Mouse (Mus musculus): Measurements from ENCODE around the gene Serf2.
"Not testable (repeated sequence)": the region's sequence is repeated elsewhere in the genome, so short reads cannot be mapped to it uniquely, and the experiment has no call there.

The Serf2 gene

GRCm38 (mm10) chr2:121448136-121448535 is 859 bp upstream of the Serf2 start:
- peak; percentile 58 for DNase-seq

GRCm38 (mm10) chr2:121449545-121450011 is 583 bp downstream of the Serf2 start:
- DNase-seq: peak; percentile 30

GRCm38 (mm10) chr2:121450093-121450492 is 1.1 kb downstream of the Serf2 start:
- DNase-seq: peak; percentile 26

GRCm38 (mm10) chr2:121452361-121452760 is 3.4 kb downstream of the Serf2 start:
- DNase-seq: no peak

DNA sequence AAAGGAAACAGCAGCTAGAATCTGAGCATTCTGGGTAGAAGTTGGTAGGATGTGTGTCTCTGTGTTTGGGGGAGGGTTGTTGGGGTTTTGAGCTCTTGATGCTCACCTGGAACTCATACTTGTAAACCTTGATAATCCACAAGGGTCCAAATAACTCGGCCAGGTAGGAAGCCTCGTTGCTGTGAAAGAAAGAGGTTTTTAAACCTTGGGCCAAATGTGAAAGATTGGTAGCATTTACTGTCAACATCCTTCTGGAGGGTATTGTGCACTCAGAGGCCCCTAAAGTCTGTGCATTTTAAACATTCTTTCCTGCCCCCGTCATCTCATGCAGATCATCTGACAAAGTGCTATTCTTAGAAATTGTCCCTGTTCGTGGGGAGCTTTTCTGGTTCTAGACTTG is 4.0 kb downstream of the Serf2 start, which contains the start of gene Hypk:
Hypk (plus strand) TSS at position 301 of the 400 bp plus-strand sequence.
- DNase-seq: no peak

GRCm38 (mm10) chr2:121453917-121454316 is 4.9 kb downstream of the Serf2 start:
- DNase-seq: no peak

GRCm38 (mm10) chr2:121455534-121455933 is 6.5 kb downstream of the Serf2 start:
- DNase-seq: no peak

GRCm38 (mm10) chr2:121456692-121457642 is 8.0 kb downstream of the Serf2 start, which contains the start of gene Serinc4:
Gene Serinc4, minus strand, starts transcription at chr2:121456781.
- DNase-seq: peak; percentile 82

GRCm38 (mm10) chr2:121460071-121460470 is 11.1 kb downstream of the Serf2 start:
- DNase-seq: no peak

DNA sequence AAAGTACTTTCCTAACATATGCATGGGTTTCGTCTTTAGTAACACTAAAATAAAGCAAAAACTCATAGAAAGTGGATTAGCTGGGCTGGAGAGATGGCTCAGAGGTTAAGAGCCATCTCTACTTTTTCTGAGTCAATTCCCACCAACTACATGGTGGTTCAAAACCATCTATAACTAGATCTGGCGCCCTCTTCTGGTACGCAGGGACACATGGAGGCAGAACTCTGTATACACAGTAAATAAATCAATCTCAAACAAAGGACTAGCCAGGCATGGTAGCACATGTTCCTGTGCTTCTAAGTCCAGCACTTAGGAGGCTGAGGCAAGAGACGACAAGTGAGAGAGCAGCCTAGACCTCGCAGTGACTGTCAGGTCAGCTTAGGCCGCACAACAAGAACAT is 20.0 kb downstream of the Serf2 start:
- not testable (repeated sequence) for DNase-seq

DNA sequence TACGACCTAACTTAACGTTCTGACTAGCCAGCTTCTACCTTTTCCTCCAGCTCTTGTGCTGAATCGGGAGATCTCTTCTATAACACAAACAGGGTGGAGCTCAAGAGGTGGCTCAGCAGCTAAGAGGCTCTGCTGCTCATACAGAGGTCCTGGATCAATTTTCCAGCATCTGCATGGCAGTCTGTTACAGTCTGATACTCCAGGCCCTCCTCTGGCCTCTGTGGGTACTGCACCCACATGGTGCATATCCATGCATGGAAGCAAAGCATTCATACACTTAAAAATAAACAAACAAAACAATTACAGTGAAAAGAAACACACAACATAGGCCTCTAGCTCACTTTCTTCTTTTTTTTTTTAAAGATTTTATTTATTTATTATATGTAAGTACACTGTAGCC is 23.8 kb downstream of the Serf2 start:
- DNase-seq: not testable (repeated sequence)

GRCm38 (mm10) chr2:121473301-121474179 is 24.5 kb downstream of the Serf2 start, which contains the start of gene Mfap1b:
Gene Mfap1b, minus strand, starts transcription at chr2:121474067.
- DNase-seq: peak; percentile 79

DNA sequence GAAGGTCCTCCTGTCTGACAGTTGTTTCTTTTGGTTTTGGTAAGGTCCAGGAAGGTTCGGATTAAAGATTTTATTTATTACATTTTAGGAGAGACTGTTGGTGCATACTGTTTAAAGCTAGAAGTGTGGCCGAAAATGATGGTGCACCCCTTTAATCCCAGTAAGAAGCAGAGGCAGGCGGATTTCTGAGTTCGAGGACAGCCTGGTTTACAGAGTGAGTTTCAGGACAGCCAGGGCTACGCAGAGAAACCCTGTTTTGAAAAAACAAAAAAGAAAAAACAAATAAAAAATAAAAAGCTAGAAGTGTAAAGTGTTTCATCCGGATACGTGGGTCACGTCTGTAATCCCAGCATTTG is 25.2 kb downstream of the Serf2 start:
- peak; percentile 14 for DNase-seq

DNA sequence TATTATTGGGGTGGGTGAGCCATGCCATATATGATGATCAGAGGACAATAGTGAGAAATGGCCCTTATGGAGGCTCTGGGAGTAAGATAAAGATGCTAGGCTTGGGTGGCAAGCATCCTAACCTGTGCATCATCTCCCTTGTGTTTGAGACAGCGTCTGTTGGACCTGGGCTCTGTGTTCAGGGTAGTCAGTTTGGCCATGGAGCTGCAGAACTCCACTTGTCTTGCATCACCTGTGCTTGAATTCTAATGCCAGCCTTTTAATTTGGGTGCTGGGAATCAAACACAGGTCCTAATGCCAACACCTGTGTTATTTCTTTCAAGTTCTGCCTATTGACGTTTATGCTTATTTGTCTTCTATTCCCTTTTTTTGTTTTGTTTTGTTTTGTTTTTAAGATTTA is 26.3 kb downstream of the Serf2 start:
- DNase-seq: not testable (repeated sequence)

DNA sequence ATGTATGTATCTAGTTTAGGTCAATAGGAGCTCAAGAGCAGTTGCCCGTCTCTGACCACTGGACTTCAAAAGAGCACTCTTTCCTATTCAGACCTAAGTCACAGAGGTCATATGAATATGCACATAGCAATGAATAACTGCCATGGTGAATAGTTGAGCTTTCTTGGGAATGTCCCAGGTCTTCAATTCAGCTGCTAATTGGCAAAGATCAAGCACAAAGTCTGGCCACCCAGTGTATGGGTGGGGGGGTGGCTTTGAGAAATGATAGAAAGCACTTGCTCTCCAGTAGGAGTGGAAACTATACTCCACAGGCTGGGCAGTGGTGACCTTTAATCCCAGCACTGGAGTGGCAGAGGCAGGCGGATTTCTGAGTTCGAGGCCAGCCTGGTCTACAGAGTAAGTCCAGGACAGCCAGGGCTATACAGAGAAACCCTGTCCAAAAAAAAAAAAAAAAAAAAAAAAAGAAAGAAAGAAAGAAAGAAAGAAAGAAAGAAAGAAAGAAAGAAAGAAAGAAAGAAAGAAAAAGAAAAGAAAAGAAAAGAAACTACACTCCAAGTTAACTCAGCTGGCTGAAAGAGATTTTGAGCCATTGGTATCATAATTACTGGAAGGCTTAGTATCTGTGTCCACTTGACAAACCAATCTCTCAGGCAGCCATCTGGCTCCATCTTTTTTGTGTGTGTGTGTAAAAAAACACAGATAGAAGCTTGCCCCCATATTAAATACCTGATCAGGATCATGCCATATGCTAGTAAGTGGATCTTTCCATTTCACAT is 28.7 kb downstream of the Serf2 start:
- no peak for DNase-seq

- peak; percentile 14 for DNase-seq
Measured at GRCm38 (mm10) chr2:121480498-121480897, 31.5 kb downstream of the Serf2 start.

DNA sequence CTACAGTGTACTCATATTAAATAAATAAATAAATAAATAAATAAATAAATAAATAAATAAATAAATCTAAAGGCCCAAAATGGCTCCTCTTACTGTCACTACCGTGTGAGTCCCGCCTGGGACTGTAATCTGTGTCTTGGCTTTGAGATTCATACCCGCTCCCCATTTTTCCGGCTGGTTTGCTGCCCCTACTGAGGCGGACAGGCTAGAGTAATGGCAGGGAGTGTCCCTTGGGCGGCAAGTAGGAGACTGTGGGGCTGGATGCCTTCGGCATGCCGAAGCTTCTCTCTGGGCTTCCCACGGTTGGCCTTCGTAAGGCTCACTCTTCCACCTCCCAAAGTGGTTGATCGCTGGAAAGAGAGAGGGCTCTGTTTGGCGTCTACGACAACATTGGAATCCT is 31.9 kb downstream of the Serf2 start:
- not testable (repeated sequence) for DNase-seq

- no peak for DNase-seq
Measured at GRCm38 (mm10) chr2:121483576-121483975, 34.6 kb downstream of the Serf2 start.

DNA sequence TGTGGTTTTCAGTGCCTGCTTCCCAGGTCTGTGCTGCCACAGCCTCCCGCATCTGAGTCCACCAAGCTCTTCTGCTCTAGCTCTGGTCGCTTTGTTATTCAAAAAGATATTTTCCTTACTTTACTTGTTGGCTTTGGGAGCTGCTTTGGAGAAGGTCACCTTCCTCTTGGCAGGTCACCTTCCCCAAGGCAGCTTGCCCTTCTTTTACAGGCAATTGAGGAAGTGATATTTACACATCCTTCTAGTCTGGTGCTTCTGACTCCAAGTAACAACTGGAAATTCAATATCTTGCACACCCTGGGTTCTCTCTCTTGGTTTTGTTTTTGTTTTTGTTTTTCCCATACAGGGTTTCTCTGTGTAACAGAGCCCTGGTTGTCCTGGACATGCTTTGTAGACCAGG is 35.4 kb downstream of the Serf2 start:
- not testable (repeated sequence) for DNase-seq

DNA sequence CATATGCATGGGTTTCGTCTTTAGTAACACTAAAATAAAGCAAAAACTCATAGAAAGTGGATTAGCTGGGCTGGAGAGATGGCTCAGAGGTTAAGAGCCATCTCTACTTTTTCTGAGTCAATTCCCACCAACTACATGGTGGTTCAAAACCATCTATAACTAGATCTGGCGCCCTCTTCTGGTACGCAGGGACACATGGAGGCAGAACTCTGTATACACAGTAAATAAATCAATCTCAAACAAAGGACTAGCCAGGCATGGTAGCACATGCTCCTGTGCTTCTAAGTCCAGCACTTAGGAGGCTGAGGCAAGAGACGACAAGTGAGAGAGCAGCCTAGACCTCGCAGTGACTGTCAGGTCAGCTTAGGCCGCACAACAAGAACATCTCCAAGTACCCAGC is 52.6 kb downstream of the Serf2 start:
- not testable (repeated sequence) for DNase-seq

GRCm38 (mm10) chr2:121505942-121506882 is 57.2 kb downstream of the Serf2 start, which contains the start of the genes Mfap1a and Wdr76:
Gene Mfap1a, minus strand, starts transcription at chr2:121506665.
Gene Wdr76, plus strand, starts transcription at chr2:121506723.
- DNase-seq: peak; percentile 82

Measured in lung, postnatal 14 days (tissue).